Mouse (Mus musculus) olfactory bulb, adult 2 months (tissue): ENCODE measurements around the gene Fam81a.

Source experiments
- CTCF ChIP-seq: fragments of 200-500 bp; IDR thresholded peaks from 2 replicates; pipeline ENCODE4 v1.5.1; 2012; ENCODE audit warnings: low read depth, mild to moderate bottlenecking, low read length, moderate library complexity; ENCODE audit not compliant: insufficient read depth
- POLR2A ChIP-seq: fragments of 200-500 bp; IDR thresholded peaks from 2 replicates; pipeline ENCODE4 v1.6.1; 2012; ENCODE audit warnings: mild to moderate bottlenecking, low read depth, low read length, moderate library complexity; ENCODE audit not compliant: insufficient read depth

- TF ChIP-seq CTCF (no peak), POLR2A (no peak)
Measured at GRCm38 (mm10) chr9:70072387-70072786, 70.0 kb downstream of the Fam81a start.
